Mouse (Mus musculus) lung, adult 2 months (tissue): ENCODE measurements at regions not wholly inside any gene's neighbourhood (a gene's known extent, or its start where the extent isn't known, plus 50 kb on each side); places are given as distances from the start of the nearest gene placed in this dataset.

Experiments used
- DNase-seq: peaks from one replicate; pipeline ENCODE4 v3.0.0; 2022
- H3K4me1 ChIP-seq: fragments of 200-500 bp; 2 replicates; pipeline ENCODE4 v1.6.1; 2011; ENCODE audit warnings: low read length; ENCODE audit not compliant: control insufficient read depth, insufficient read depth
- H3K4me3 ChIP-seq: fragments of 200-500 bp; replicated peaks from 2 replicates; pipeline ENCODE3; 2011; ENCODE audit warnings: low read depth, mild to moderate bottlenecking, control low read depth, low read length; ENCODE audit errors: extremely low read depth
- CTCF ChIP-seq: fragments of 200-500 bp; IDR thresholded peaks from 2 replicates; pipeline ENCODE4 v1.5.1; 2011; ENCODE audit warnings: mild to moderate bottlenecking, low read length, control low read depth; ENCODE audit not compliant: insufficient read depth
- POLR2A ChIP-seq: fragments of 200-500 bp; IDR thresholded peaks from 2 replicates; pipeline ENCODE4 v1.6.1; 2011; ENCODE audit warnings: low read depth, mild to moderate bottlenecking, control low read depth, low read length, borderline replicate concordance; ENCODE audit errors: extremely low read depth
- WGBS: fragments of 180-500 bp; shearing (Covaris S2); methylation state at CpG from one replicate; pipeline ENCODE4 v1.1.7; 2018; 5-methylcytosine and 5-hydroxymethylcytosine counted together

- no peak overlapping the region for H3K4me3 ChIP-seq
- TF ChIP-seq POLR2A (no peak), CTCF (no peak)
- no peak for DNase-seq
- H3K4me1 ChIP-seq = no peaks in the 10 kb centered on the region
Observed at GRCm38 (mm10) chr6:36058206-36058605, 329.7 kb upstream of the Chrm2 start.

- Histone ChIP-seq H3K4me1 (no peaks in the 10 kb centered on the region), H3K4me3 (no peak overlapping the region)
- WGBS = 52% methylated on average over 1 of the region's 1 CpGs
- TF ChIP-seq CTCF (no peak), POLR2A (no peak)
- no peak for DNase-seq
Observed at GRCm38 (mm10) chr6:36060411-36060810, 327.5 kb upstream of the Chrm2 start.

GRCm38 (mm10) chr6:36064919-36065318 lies 323.0 kb upstream of the Chrm2 start:
- TF ChIP-seq POLR2A = no peak
- no peak for TF ChIP-seq CTCF
- no peaks in the 10 kb centered on the region for H3K4me1 ChIP-seq
- no peak for DNase-seq
- 79% methylated on average over 1 of the region's 1 CpGs for WGBS
- no peak overlapping the region for H3K4me3 ChIP-seq

- H3K4me1 ChIP-seq = no peaks in the 10 kb centered on the region
- H3K4me3 ChIP-seq = no peak overlapping the region
- TF ChIP-seq CTCF (no peak), POLR2A (no peak)
- DNase-seq = no peak
- 57% methylated on average over 2 of the region's 2 CpGs for WGBS
Observed at GRCm38 (mm10) chr6:36068690-36069089, 319.2 kb upstream of the Chrm2 start.

- no peak overlapping the region for H3K4me3 ChIP-seq
- WGBS = 70% methylated on average over 5 of the region's 5 CpGs
- TF ChIP-seq CTCF = no peak
- no peak for TF ChIP-seq POLR2A
- no peaks in the 10 kb centered on the region for H3K4me1 ChIP-seq
- no peak for DNase-seq
Observed at GRCm38 (mm10) chr6:36079559-36079958, 308.3 kb upstream of the Chrm2 start.

GRCm38 (mm10) chr6:36093584-36093983 lies 294.3 kb upstream of the Chrm2 start:
- no peak for DNase-seq
- no peak for TF ChIP-seq CTCF
- TF ChIP-seq POLR2A = no peak
- Histone ChIP-seq H3K4me1 (no peaks in the 10 kb centered on the region), H3K4me3 (no peak overlapping the region)
- WGBS = 93% methylated on average over 2 of the region's 2 CpGs

GRCm38 (mm10) chr6:36094075-36094474 lies 293.8 kb upstream of the Chrm2 start:
- Histone ChIP-seq H3K4me3 (no peak overlapping the region), H3K4me1 (no peaks in the 10 kb centered on the region)
- no peak for TF ChIP-seq POLR2A
- TF ChIP-seq CTCF = no peak
- WGBS = 87% methylated on average over 1 of the region's 1 CpGs
- no peak for DNase-seq

GRCm38 (mm10) chr6:36097391-36097790 lies 290.5 kb upstream of the Chrm2 start:
- TF ChIP-seq POLR2A (no peak), CTCF (no peak)
- Histone ChIP-seq H3K4me1 (no peaks in the 10 kb centered on the region), H3K4me3 (no peak overlapping the region)
- 39% methylated on average over 2 of the region's 2 CpGs for WGBS
- no peak for DNase-seq

- H3K4me3 ChIP-seq = no peak overlapping the region
- TF ChIP-seq POLR2A (no peak), CTCF (no peak)
- 75% methylated on average over 4 of the region's 4 CpGs for WGBS
- no peak for DNase-seq
- no peaks in the 10 kb centered on the region for H3K4me1 ChIP-seq
Observed at GRCm38 (mm10) chr6:36098179-36098578, 289.7 kb upstream of the Chrm2 start.

GRCm38 (mm10) chr6:36108830-36109229 lies 279.1 kb upstream of the Chrm2 start:
- WGBS = 19% methylated on average over 1 of the region's 1 CpGs
- TF ChIP-seq POLR2A = no peak
- no peak for TF ChIP-seq CTCF
- H3K4me3 ChIP-seq = no peak overlapping the region
- no peaks in the 10 kb centered on the region for H3K4me1 ChIP-seq
- DNase-seq = no peak
